Mouse (Mus musculus): ENCODE results near the gene Myo1e. TPM values are rescaled to one million over a fixed set of nuclear protein-coding genes. Genes with fewer than 3 reads are reported as not detected.

Gene Myo1e
- polyA plus RNA-seq, 1 experiment from 2014 or later = 10.5 TPM

DNA sequence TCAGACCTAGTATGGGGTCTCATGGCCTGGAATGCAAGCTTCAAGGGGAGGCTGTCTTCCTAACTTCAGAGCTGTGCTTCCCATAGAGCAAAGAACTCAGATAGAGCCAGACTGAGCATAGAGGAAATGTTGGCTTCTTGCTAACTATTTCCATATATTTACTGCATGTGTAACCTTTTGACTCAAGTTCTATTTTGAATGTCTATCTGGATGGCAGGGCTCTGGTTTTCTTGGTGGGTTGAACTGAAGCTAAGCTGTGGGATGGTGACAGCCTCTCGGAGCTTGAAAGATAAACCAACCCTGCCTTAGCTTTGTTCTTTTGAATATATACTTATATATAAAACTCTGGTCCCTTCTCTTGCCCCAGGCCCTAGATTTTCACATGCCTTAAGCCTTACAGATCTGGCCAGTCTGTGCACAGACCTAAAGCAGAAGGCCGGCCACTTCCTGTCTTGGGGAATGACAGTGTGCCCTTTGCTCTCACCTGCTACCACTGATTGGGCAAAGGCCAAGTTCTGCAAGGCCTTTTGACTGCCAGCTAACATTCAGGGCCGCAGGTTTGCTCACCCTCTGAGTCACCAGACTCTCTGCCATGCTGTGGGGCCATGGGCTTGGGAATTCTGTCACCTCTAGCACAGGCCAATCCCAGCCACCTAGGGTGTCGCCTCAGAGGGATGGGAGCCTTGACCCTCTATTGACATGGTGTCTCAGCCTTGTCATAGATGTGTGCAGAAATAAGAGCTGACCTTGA lies 35.1 kb downstream of the Myo1e start:
- WGBS = 84% methylated on average over 4 of the region's 4 CpGs

GRCm38 (mm10) chr9:70243241-70243640 lies 36.1 kb downstream of the Myo1e start:
- no peak for ATAC-seq (replicated peaks; ENCODE audit: low FRiP score)
- Histone ChIP-seq H3K4me1 (replicated peaks; ENCODE audit: control insufficient read depth, insufficient read depth, low read length) (no peaks in the 10 kb centered on the region), H3K36me3 (ENCODE audit: control insufficient read depth, insufficient read depth, low read length) (no peaks in the 10 kb centered on the region), H3K4me3 (ENCODE audit: low read depth, low read length) (no peak overlapping the region), H3K4me2 (ENCODE audit: low read depth, low read length, severe bottlenecking) (no peak overlapping the region), H3K27me3 (ENCODE audit: control insufficient read depth, insufficient read depth, low read length) (no peaks in the 10 kb centered on the region), H3K9ac (ENCODE audit: low read length) (no peak overlapping the region), H3K9me3 (ENCODE audit: control insufficient read depth, low read length) (no peaks in the 10 kb centered on the region), H3K27ac (ENCODE audit: low read depth, low read length) (no peak overlapping the region)
- DNase-seq (ENCODE audit: low spot score) = no peak
- WGBS = 84% methylated on average over 8 of the region's 8 CpGs

More for the DNA sequence above, 35.1 kb downstream of the Myo1e start:
- Histone ChIP-seq H3K9me3 (ENCODE audit: control insufficient read depth, low read length) (no peaks in the 10 kb centered on the region), H3K9ac (ENCODE audit: low read length) (no peak overlapping the region), H3K27me3 (ENCODE audit: control insufficient read depth, insufficient read depth, low read length) (no peaks in the 10 kb centered on the region), H3K27ac (ENCODE audit: low read depth, low read length) (no peak overlapping the region), H3K4me3 (ENCODE audit: low read depth, low read length) (no peak overlapping the region), H3K4me1 (replicated peaks; ENCODE audit: control insufficient read depth, insufficient read depth, low read length) (no peaks in the 10 kb centered on the region), H3K4me2 (ENCODE audit: low read depth, low read length, severe bottlenecking) (no peak overlapping the region), H3K36me3 (ENCODE audit: control insufficient read depth, insufficient read depth, low read length) (no peaks in the 10 kb centered on the region)
- ATAC-seq (replicated peaks; ENCODE audit: low FRiP score) (no peak), DNase-seq (ENCODE audit: low spot score) (no peak)

GRCm38 (mm10) chr9:70243708-70244107 lies 36.6 kb downstream of the Myo1e start:
- H3K27me3 ChIP-seq (ENCODE audit: control insufficient read depth, insufficient read depth, low read length) = no peaks in the 10 kb centered on the region
- H3K9me3 ChIP-seq (ENCODE audit: control insufficient read depth, low read length) = no peaks in the 10 kb centered on the region
- H3K4me3 ChIP-seq (ENCODE audit: low read depth, low read length) = no peak overlapping the region
- no peak overlapping the region for H3K27ac ChIP-seq (ENCODE audit: low read depth, low read length)
- ATAC-seq (replicated peaks; ENCODE audit: low FRiP score) (no peak), DNase-seq (ENCODE audit: low spot score) (no peak)
- no peaks in the 10 kb centered on the region for H3K36me3 ChIP-seq (ENCODE audit: control insufficient read depth, insufficient read depth, low read length)
- 85% methylated on average over 2 of the region's 2 CpGs for WGBS
- no peaks in the 10 kb centered on the region for H3K4me1 ChIP-seq (replicated peaks; ENCODE audit: control insufficient read depth, insufficient read depth, low read length)
- no peak overlapping the region for H3K4me2 ChIP-seq (ENCODE audit: low read depth, low read length, severe bottlenecking)
- H3K9ac ChIP-seq (ENCODE audit: low read length) = no peak overlapping the region

- WGBS = 70% methylated on average over 7 of the region's 7 CpGs
- no peaks in the 10 kb centered on the region for H3K36me3 ChIP-seq (ENCODE audit: control insufficient read depth, insufficient read depth, low read length)
- DNase-seq (ENCODE audit: low spot score) (no peak), ATAC-seq (replicated peaks; ENCODE audit: low FRiP score) (no peak)
- H3K9ac ChIP-seq (ENCODE audit: low read length) = no peak overlapping the region
- H3K27me3 ChIP-seq (ENCODE audit: control insufficient read depth, insufficient read depth, low read length) = no peaks in the 10 kb centered on the region
- no peak overlapping the region for H3K4me3 ChIP-seq (ENCODE audit: low read depth, low read length)
- H3K27ac ChIP-seq (ENCODE audit: low read depth, low read length) = no peak overlapping the region
- H3K9me3 ChIP-seq (ENCODE audit: control insufficient read depth, low read length) = no peaks in the 10 kb centered on the region
- no peak overlapping the region for H3K4me2 ChIP-seq (ENCODE audit: low read depth, low read length, severe bottlenecking)
- H3K4me1 ChIP-seq (replicated peaks; ENCODE audit: control insufficient read depth, insufficient read depth, low read length) = no peaks in the 10 kb centered on the region
Measured at GRCm38 (mm10) chr9:70244115-70244514, 37.0 kb downstream of the Myo1e start.

- Histone ChIP-seq H3K27ac (ENCODE audit: low read depth, low read length) (no peak overlapping the region), H3K4me1 (replicated peaks; ENCODE audit: control insufficient read depth, insufficient read depth, low read length) (no peaks in the 10 kb centered on the region), H3K9ac (ENCODE audit: low read length) (no peak overlapping the region), H3K9me3 (ENCODE audit: control insufficient read depth, low read length) (no peaks in the 10 kb centered on the region), H3K4me3 (ENCODE audit: low read depth, low read length) (no peak overlapping the region), H3K27me3 (ENCODE audit: control insufficient read depth, insufficient read depth, low read length) (no peaks in the 10 kb centered on the region), H3K36me3 (ENCODE audit: control insufficient read depth, insufficient read depth, low read length) (no peaks in the 10 kb centered on the region), H3K4me2 (ENCODE audit: low read depth, low read length, severe bottlenecking) (no peak overlapping the region)
- 94% methylated on average over 9 of the region's 9 CpGs for WGBS
- ATAC-seq (replicated peaks; ENCODE audit: low FRiP score) = no peak
- DNase-seq (ENCODE audit: low spot score) = no peak
Measured at GRCm38 (mm10) chr9:70245040-70245439, 37.9 kb downstream of the Myo1e start.

GRCm38 (mm10) chr9:70246427-70246826 lies 39.3 kb downstream of the Myo1e start:
- Histone ChIP-seq H3K36me3 (ENCODE audit: control insufficient read depth, insufficient read depth, low read length) (no peaks in the 10 kb centered on the region), H3K9me3 (ENCODE audit: control insufficient read depth, low read length) (no peaks in the 10 kb centered on the region), H3K27me3 (ENCODE audit: control insufficient read depth, insufficient read depth, low read length) (no peaks in the 10 kb centered on the region), H3K4me2 (ENCODE audit: low read depth, low read length, severe bottlenecking) (no peak overlapping the region), H3K4me1 (replicated peaks; ENCODE audit: control insufficient read depth, insufficient read depth, low read length) (no peaks in the 10 kb centered on the region), H3K4me3 (ENCODE audit: low read depth, low read length) (no peak overlapping the region), H3K9ac (ENCODE audit: low read length) (no peak overlapping the region), H3K27ac (ENCODE audit: low read depth, low read length) (no peak overlapping the region)
- ATAC-seq (replicated peaks; ENCODE audit: low FRiP score) (no peak), DNase-seq (ENCODE audit: low spot score) (no peak)
- 63% methylated on average over 10 of the region's 10 CpGs for WGBS

- H3K4me3 ChIP-seq (ENCODE audit: low read depth, low read length) = no peak overlapping the region
- ATAC-seq (replicated peaks; ENCODE audit: low FRiP score) (no peak), DNase-seq (ENCODE audit: low spot score) (no peak)
- H3K27me3 ChIP-seq (ENCODE audit: control insufficient read depth, insufficient read depth, low read length) = no peaks in the 10 kb centered on the region
- H3K4me2 ChIP-seq (ENCODE audit: low read depth, low read length, severe bottlenecking) = no peak overlapping the region
- no peaks in the 10 kb centered on the region for H3K36me3 ChIP-seq (ENCODE audit: control insufficient read depth, insufficient read depth, low read length)
- 89% methylated on average over 6 of the region's 6 CpGs for WGBS
- H3K27ac ChIP-seq (ENCODE audit: low read depth, low read length) = no peak overlapping the region
- H3K9me3 ChIP-seq (ENCODE audit: control insufficient read depth, low read length) = no peaks in the 10 kb centered on the region
- no peak overlapping the region for H3K9ac ChIP-seq (ENCODE audit: low read length)
- H3K4me1 ChIP-seq (replicated peaks; ENCODE audit: control insufficient read depth, insufficient read depth, low read length) = no peaks in the 10 kb centered on the region
Measured at GRCm38 (mm10) chr9:70248046-70248445, 40.9 kb downstream of the Myo1e start.

- no peak overlapping the region for H3K4me2 ChIP-seq (ENCODE audit: low read depth, low read length, severe bottlenecking)
- H3K4me3 ChIP-seq (ENCODE audit: low read depth, low read length) = no peak overlapping the region
- H3K36me3 ChIP-seq (ENCODE audit: control insufficient read depth, insufficient read depth, low read length) = no peaks in the 10 kb centered on the region
- 90% methylated on average over 4 of the region's 4 CpGs for WGBS
- H3K9ac ChIP-seq (ENCODE audit: low read length) = no peak overlapping the region
- DNase-seq (ENCODE audit: low spot score) = no peak
- no peaks in the 10 kb centered on the region for H3K27me3 ChIP-seq (ENCODE audit: control insufficient read depth, insufficient read depth, low read length)
- ATAC-seq (replicated peaks; ENCODE audit: low FRiP score) = no peak
- no peaks in the 10 kb centered on the region for H3K9me3 ChIP-seq (ENCODE audit: control insufficient read depth, low read length)
- H3K4me1 ChIP-seq (replicated peaks; ENCODE audit: control insufficient read depth, insufficient read depth, low read length) = no peaks in the 10 kb centered on the region
- H3K27ac ChIP-seq (ENCODE audit: low read depth, low read length) = no peak overlapping the region
Measured at GRCm38 (mm10) chr9:70248826-70249225, 41.7 kb downstream of the Myo1e start.

Measured in forebrain, embryonic 11.5 days (tissue).